Mouse (Mus musculus) Patski (cell line): ENCODE measurements around the gene Cdk11b. TPM values are rescaled to one million over a fixed set of nuclear protein-coding genes. Genes with fewer than 3 reads are reported as not detected.
"Not testable (repeated sequence)": the region's sequence is repeated elsewhere in the genome, so short reads cannot be mapped to it uniquely, and the experiment has no call there.

Experiments
- ATAC-seq: fragments of 100-300 bp; one replicate; pipeline ENCODE4 v1.8.0; 2021
- CTCF ChIA-PET: fragments of 350-600 bp; sonication (Branson Sonifier 250); formaldehyde crosslinking; loops from one replicate; lab custom pipeline; 2022; ENCODE audit warnings: inconsistent platforms; lab: Charles Lee
- POLR2A ChIA-PET: fragments of 350-600 bp; sonication (Branson Sonifier 250); formaldehyde crosslinking; loops from one replicate; lab custom pipeline; 2022; ENCODE audit warnings: antibody characterized with exemption, inconsistent platforms; lab: Charles Lee
- DNase-seq: peaks from one replicate; pipeline ENCODE4 v3.0.0-alpha.2; 2011; ENCODE audit warnings: low read depth, low spot score
- H3K27me3 ChIP-seq: fragments of 371-371 bp; one replicate; pipeline ENCODE4 v1.5.1; 2021
- CTCF ChIP-seq: fragments of 100-300 bp; IDR thresholded peaks from one replicate; pipeline ENCODE4 v1.5.1; 2021
- in situ Hi-C: fragments of 300-500 bp; cut with MboI; formaldehyde crosslinking; loops from 3 replicates; pipeline ENCODE4 v1.11.1; 2018; ENCODE audit warnings: low pct_unique_long_range_greater_than_20kb, mixed read lengths
- polyA plus RNA-seq: library from polyadenylated mRNA; unstranded; gene quantifications from one replicate; pipeline ENCODE4 v1.2.3, GENCODE M21; 2021

Cdk11b gene
- polyA plus RNA-seq, 1 experiment from 2014 or later, result 57.8 TPM

- in situ Hi-C loops, result no loop called here
- DNase-seq (no peak), ATAC-seq (no peak)
- CTCF ChIA-PET, result no interaction called here
- POLR2A ChIA-PET, result no interaction called here
- no peak for TF ChIP-seq CTCF
- no peaks in the 10 kb centered on the region for H3K27me3 ChIP-seq
Measured at GRCm38 (mm10) chr4:155605132-155605531, 19.5 kb upstream of the Cdk11b start.

GRCm38 (mm10) chr4:155606825-155607224, 17.8 kb upstream of the Cdk11b start:
- in situ Hi-C loops, result no loop called here
- no peak for TF ChIP-seq CTCF
- POLR2A ChIA-PET, result interaction anchor here (0.7 kb wide), 1 partner anchor 13 kb away, joined by 4 read pairs; no protein-coding TSS in a partner anchor
- DNase-seq (no peak), ATAC-seq (no peak)
- CTCF ChIA-PET, result interaction anchor here (1.0 kb wide), 1 partner anchor 14 kb away, joined by 3 read pairs; no protein-coding TSS in a partner anchor
- no peaks in the 10 kb centered on the region for H3K27me3 ChIP-seq

GRCm38 (mm10) chr4:155611860-155612259, 12.8 kb upstream of the Cdk11b start:
- CTCF ChIA-PET, result interaction anchor here (1.3 kb wide), 1 partner anchor 22 kb away, joined by 3 read pairs; no protein-coding TSS in a partner anchor
- POLR2A ChIA-PET, result no interaction called here
- H3K27me3 ChIP-seq, result no peaks in the 10 kb centered on the region
- ATAC-seq (no peak), DNase-seq (no peak)
- no peak for TF ChIP-seq CTCF
- in situ Hi-C loops, result no loop called here

- in situ Hi-C loops, result no loop called here
- no peaks in the 10 kb centered on the region for H3K27me3 ChIP-seq
- CTCF ChIA-PET, result interaction anchor here (1.3 kb wide), 1 partner anchor 23 kb away, joined by 3 read pairs; no protein-coding TSS in a partner anchor
- no peak for TF ChIP-seq CTCF
- POLR2A ChIA-PET, result no interaction called here
- ATAC-seq (no peak), DNase-seq (no peak)
Measured at GRCm38 (mm10) chr4:155613264-155613663, 11.4 kb upstream of the Cdk11b start.

- in situ Hi-C loops, result no loop called here
- TF ChIP-seq CTCF, result no peak
- DNase-seq (no peak), ATAC-seq (no peak)
- no peaks in the 10 kb centered on the region for H3K27me3 ChIP-seq
- ChIA-PET POLR2A (interaction anchor here (0.6 kb wide), 1 partner anchor 71 kb away, joined by 5 read pairs; no protein-coding TSS in a partner anchor), CTCF (no interaction called here)
Measured at GRCm38 (mm10) chr4:155618321-155618720, 6.3 kb upstream of the Cdk11b start.

- ATAC-seq (no peak), DNase-seq (no peak)
- CTCF ChIA-PET, result no interaction called here
- POLR2A ChIA-PET, result no interaction called here
- H3K27me3 ChIP-seq, result no peaks in the 10 kb centered on the region
- no peak for TF ChIP-seq CTCF
- in situ Hi-C loops, result no loop called here
Measured at GRCm38 (mm10) chr4:155630267-155630666, 5.6 kb downstream of the Cdk11b start.

GRCm38 (mm10) chr4:155635766-155636499, 11.3 kb downstream of the Cdk11b start:
- no peak for DNase-seq
- no peak for ATAC-seq
- ChIA-PET POLR2A (no interaction called here), CTCF (no interaction called here)
- no peak for TF ChIP-seq CTCF
- no peaks in the 10 kb centered on the region for H3K27me3 ChIP-seq
- in situ Hi-C loops, result no loop called here

- ChIA-PET POLR2A (no interaction called here), CTCF (no interaction called here)
- no peak for ATAC-seq
- H3K27me3 ChIP-seq, result no peaks in the 10 kb centered on the region
- in situ Hi-C loops, result no loop called here
- TF ChIP-seq CTCF, result no peak
- no peak for DNase-seq
Measured at GRCm38 (mm10) chr4:155643531-155643930, 18.9 kb downstream of the Cdk11b start.

- in situ Hi-C loops, result not testable (repeated sequence)
Measured at GRCm38 (mm10) chr4:155645308-155645707, 20.7 kb downstream of the Cdk11b start, which contains the start of gene Gm10563. Gm10563 (minus strand) TSS chr4:155645408.

GRCm38 (mm10) chr4:155645721-155646120, 21.1 kb downstream of the Cdk11b start:
- TF ChIP-seq CTCF, result no peak
- DNase-seq, result no peak
- ATAC-seq, result no peak
- ChIA-PET POLR2A (no interaction called here), CTCF (no interaction called here)
- H3K27me3 ChIP-seq, result no peaks in the 10 kb centered on the region
- in situ Hi-C loops, result no loop called here

More at GRCm38 (mm10) chr4:155645308-155645707, 20.7 kb downstream of the Cdk11b start, which contains the start of gene Gm10563:
- CTCF ChIA-PET, H3K27me3 ChIP-seq, POLR2A ChIA-PET, DNase-seq, ATAC-seq: not testable (repeated sequence)

- no peak for TF ChIP-seq CTCF
- no peak for ATAC-seq
- POLR2A ChIA-PET, result no interaction called here
- H3K27me3 ChIP-seq, result no peaks in the 10 kb centered on the region
- DNase-seq, result no peak
- CTCF ChIA-PET, result no interaction called here
- in situ Hi-C loops, result no loop called here
Measured at GRCm38 (mm10) chr4:155649355-155649754, 24.7 kb downstream of the Cdk11b start.
